Mouse (Mus musculus) intestine, embryonic 16.5 days (tissue): ENCODE measurements around the gene Rps6ka5. TPM values are rescaled to one million over a fixed set of nuclear protein-coding genes. Genes with fewer than 3 reads are reported as not detected.

Source experiments
- ATAC-seq: fragments of 200-750 bp; cut with Nextera tagmentation; 2 replicates; pipeline ENCODE4 v1.8.0; 2017; ENCODE audit warnings: moderate TSS enrichment, moderate library complexity
- H3K27ac ChIP-seq: fragments of 300-500 bp; sonication (generic); 2 replicates; pipeline ENCODE4 v1.5.1; 2014; ENCODE audit warnings: mild to moderate bottlenecking, low read length
- H3K27me3 ChIP-seq: fragments of 300-500 bp; sonication (generic); replicated peaks from 2 replicates; pipeline ENCODE4 v1.6.1; 2014; ENCODE audit warnings: low read length, control low read depth, mixed read lengths; ENCODE audit not compliant: control insufficient read depth, insufficient read depth
- H3K36me3 ChIP-seq: fragments of 300-500 bp; sonication (generic); 2 replicates; pipeline ENCODE4 v1.6.1; 2014; ENCODE audit warnings: low read length, control low read depth; ENCODE audit not compliant: control insufficient read depth, insufficient read depth
- H3K4me1 ChIP-seq: fragments of 300-500 bp; sonication (generic); 2 replicates; pipeline ENCODE4 v1.6.1; 2014; ENCODE audit warnings: low read length, control low read depth, mixed read lengths; ENCODE audit not compliant: control insufficient read depth, insufficient read depth
- H3K4me2 ChIP-seq: fragments of 300-500 bp; sonication (generic); 2 replicates; pipeline ENCODE4 v1.6.1; 2014; ENCODE audit warnings: low read depth, low read length, control low read depth
- H3K4me3 ChIP-seq: fragments of 300-500 bp; sonication (generic); 2 replicates; pipeline ENCODE4 v1.5.1; 2014; ENCODE audit warnings: mild to moderate bottlenecking, low read length
- H3K9ac ChIP-seq: fragments of 300-500 bp; sonication (generic); 2 replicates; pipeline ENCODE4 v1.6.1; 2014; ENCODE audit warnings: low read depth, low read length
- H3K9me3 ChIP-seq: fragments of 300-500 bp; sonication (generic); 2 replicates; pipeline ENCODE4 v1.6.1; 2016; ENCODE audit warnings: low read length, control low read depth; ENCODE audit not compliant: control insufficient read depth
- WGBS: fragments of 180-500 bp; shearing (Covaris S2); extraction: QIAGEN DNeasy Blood & Tissue Kit; methylation state at CpG from one replicate; pipeline ENCODE4 v1.1.7; 2014; 5-methylcytosine and 5-hydroxymethylcytosine counted together
- polyA plus RNA-seq: library from polyadenylated mRNA; unstranded; fragments of >200 nt; fragmentation: Nextera tagmentation; extraction: Ambion mirVana; gene quantifications from 2 replicates; pipeline ENCODE4 v1.2.1, GENCODE M21; 2015

Rps6ka5 gene
- polyA plus RNA-seq, 1 experiment from 2014 or later: 1.9 TPM

DNA sequence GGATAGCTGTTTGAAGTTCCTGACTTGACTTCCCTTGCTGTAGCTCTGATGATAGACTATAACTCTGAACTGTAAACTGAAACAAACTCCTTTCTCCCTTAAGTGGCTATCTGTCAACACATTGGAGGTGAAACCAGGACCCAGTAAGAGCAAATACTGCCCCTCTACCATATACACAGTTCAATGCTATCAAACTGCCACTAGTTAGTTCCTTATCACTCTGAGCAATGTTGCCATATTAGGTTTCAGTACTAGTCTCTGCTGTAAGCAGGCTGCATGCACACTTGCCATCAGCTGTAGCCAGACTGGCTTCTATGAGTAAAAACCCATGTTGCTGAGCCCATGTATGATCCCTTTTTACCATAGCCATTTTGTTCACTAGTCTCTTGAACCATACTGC lies 38.6 kb downstream of the Rps6ka5 start:
- no peak for ATAC-seq
- Histone ChIP-seq H3K4me1 (no peaks in the 10 kb centered on the region), H3K9ac (no peak overlapping the region), H3K4me2 (no peak overlapping the region), H3K4me3 (no peak overlapping the region), H3K27me3 (no peaks in the 10 kb centered on the region), H3K27ac (no peak overlapping the region), H3K36me3 (no peaks in the 10 kb centered on the region), H3K9me3 (no peaks in the 10 kb centered on the region)

DNA sequence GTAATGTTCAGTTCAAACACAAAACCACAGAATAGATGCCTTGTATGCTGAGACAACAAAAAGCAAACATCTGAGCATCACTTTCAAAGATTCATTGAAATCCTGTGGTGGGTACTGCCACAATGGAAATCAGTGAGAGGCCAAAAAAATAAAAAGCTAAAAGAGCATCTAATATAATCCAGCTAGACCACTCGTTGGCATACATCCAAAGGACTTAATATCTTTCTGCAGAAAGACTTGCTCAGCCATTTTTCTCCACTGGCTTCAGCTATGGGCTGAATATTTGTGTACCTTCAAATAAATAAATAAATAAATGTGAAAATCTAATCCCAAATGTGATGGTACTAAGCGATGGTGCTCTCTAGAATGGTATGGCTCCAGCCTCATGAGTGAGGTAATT lies 39.8 kb downstream of the Rps6ka5 start:
- Histone ChIP-seq H3K9me3 (no peaks in the 10 kb centered on the region), H3K27ac (no peak overlapping the region), H3K9ac (no peak overlapping the region), H3K4me1 (no peaks in the 10 kb centered on the region), H3K4me2 (no peak overlapping the region), H3K36me3 (no peaks in the 10 kb centered on the region), H3K27me3 (no peaks in the 10 kb centered on the region), H3K4me3 (no peak overlapping the region)
- WGBS: 80% methylated on average over 2 of the region's 2 CpGs
- ATAC-seq: no peak

GRCm38 (mm10) chr12:100681752-100682151 lies 45.0 kb downstream of the Rps6ka5 start:
- Histone ChIP-seq H3K9ac (no peak overlapping the region), H3K4me1 (no peaks in the 10 kb centered on the region), H3K9me3 (no peaks in the 10 kb centered on the region), H3K27me3 (no peaks in the 10 kb centered on the region), H3K27ac (no peak overlapping the region), H3K4me2 (no peak overlapping the region), H3K4me3 (no peak overlapping the region), H3K36me3 (no peaks in the 10 kb centered on the region)
- ATAC-seq: no peak
- 73% methylated on average over 7 of the region's 7 CpGs for WGBS

- WGBS: 78% methylated on average over 1 of the region's 1 CpGs
Observed at GRCm38 (mm10) chr12:100681241-100681640, 45.5 kb downstream of the Rps6ka5 start.

DNA sequence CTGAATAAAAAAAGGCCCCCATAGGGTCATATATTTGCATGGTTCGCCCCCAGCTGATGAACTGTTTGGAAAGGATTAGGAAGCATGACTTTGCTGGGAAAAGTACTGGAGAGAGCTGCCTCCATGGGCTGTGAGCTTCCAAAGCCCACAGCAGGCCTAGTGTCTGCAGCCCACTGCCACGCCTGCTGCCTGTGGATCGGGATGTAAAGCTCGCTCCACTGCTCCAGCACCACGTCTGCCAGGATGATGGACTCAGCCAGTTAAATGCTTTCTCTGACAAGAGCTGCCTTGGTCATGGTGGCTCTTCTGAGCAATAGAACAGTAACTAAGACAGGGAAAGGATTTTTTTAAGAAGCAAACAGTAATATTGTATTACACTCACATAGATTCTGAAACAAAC lies 46.1 kb downstream of the Rps6ka5 start:
- Histone ChIP-seq H3K27me3 (no peaks in the 10 kb centered on the region), H3K4me1 (no peaks in the 10 kb centered on the region), H3K36me3 (no peaks in the 10 kb centered on the region), H3K9me3 (no peaks in the 10 kb centered on the region), H3K9ac (no peak overlapping the region), H3K27ac (no peak overlapping the region), H3K4me3 (no peak overlapping the region), H3K4me2 (no peak overlapping the region)
- WGBS: 84% methylated on average over 5 of the region's 5 CpGs
- no peak for ATAC-seq

More at GRCm38 (mm10) chr12:100681241-100681640, 45.5 kb downstream of the Rps6ka5 start:
- no peak overlapping the region for H3K27ac ChIP-seq
- no peaks in the 10 kb centered on the region for H3K9me3 ChIP-seq
- no peaks in the 10 kb centered on the region for H3K36me3 ChIP-seq
- no peak overlapping the region for H3K4me3 ChIP-seq
- no peak for ATAC-seq
- no peaks in the 10 kb centered on the region for H3K4me1 ChIP-seq
- no peak overlapping the region for H3K9ac ChIP-seq
- H3K27me3 ChIP-seq: no peaks in the 10 kb centered on the region
- H3K4me2 ChIP-seq: no peak overlapping the region

DNA sequence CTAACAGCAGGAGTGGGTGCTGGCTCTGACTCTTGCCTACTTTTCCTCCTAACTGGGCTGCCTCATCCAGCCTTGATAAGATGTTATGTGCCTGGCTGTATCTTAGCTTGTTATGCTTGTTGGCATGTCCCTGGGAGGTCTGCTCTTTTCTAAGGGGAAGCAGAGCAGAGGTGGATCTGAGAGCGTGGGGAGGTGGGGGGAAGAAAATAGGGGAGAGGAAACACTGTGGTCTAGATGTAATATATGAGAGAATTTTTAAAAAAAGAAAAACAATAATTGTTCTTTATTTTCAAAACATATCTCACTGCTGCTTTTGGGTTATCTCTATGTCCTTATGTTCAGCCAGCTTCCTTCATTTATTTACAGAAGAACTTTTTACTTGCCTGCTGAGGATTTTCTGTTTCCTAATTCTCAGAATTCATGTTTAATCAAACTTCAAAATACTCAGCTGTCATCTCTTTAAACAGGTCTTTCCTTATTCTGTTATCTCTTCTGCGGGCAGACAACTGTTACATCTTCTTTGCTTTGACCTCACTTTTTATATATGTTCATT lies 56.1 kb downstream of the Rps6ka5 start:
- Histone ChIP-seq H3K9ac (no peak overlapping the region), H3K4me2 (no peak overlapping the region), H3K27ac (no peak overlapping the region), H3K4me1 (no peaks in the 10 kb centered on the region), H3K27me3 (no peaks in the 10 kb centered on the region), H3K36me3 (no peaks in the 10 kb centered on the region), H3K4me3 (no peak overlapping the region), H3K9me3 (no peaks in the 10 kb centered on the region)
- ATAC-seq: no peak
- WGBS: 87% methylated on average over 2 of the region's 2 CpGs

DNA sequence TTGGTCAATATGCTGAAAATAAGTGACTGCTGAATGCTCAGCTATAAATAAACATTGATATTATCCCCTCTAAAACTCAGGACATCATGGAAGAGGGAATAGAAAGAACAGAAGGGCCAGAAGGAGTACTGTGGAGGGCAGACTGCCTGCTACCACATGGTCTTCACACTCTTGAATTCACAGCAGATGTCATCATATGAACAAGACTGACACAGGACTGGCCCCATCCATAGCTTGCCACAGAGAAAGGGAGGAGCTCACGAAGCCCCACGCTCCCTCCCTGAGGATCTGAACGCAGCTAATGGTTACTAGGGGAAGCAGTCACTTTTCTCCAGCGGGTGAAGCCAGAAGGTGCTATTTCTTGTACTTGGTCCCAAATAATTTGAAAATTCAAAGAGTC lies 61.5 kb downstream of the Rps6ka5 start:
- Histone ChIP-seq H3K27me3 (no peaks in the 10 kb centered on the region), H3K4me1 (no peaks in the 10 kb centered on the region), H3K36me3 (no peaks in the 10 kb centered on the region), H3K9me3 (no peaks in the 10 kb centered on the region), H3K9ac (no peak overlapping the region), H3K4me2 (no peak overlapping the region), H3K4me3 (no peak overlapping the region), H3K27ac (no peak overlapping the region)
- WGBS: 82% methylated on average over 4 of the region's 4 CpGs
- ATAC-seq: no peak

GRCm38 (mm10) chr12:100660076-100660475 lies 66.7 kb downstream of the Rps6ka5 start:
- Histone ChIP-seq H3K27ac (no peak overlapping the region), H3K4me2 (no peak overlapping the region), H3K4me1 (no peaks in the 10 kb centered on the region), H3K9me3 (no peaks in the 10 kb centered on the region), H3K4me3 (no peak overlapping the region), H3K9ac (no peak overlapping the region), H3K27me3 (no peaks in the 10 kb centered on the region), H3K36me3 (no peaks in the 10 kb centered on the region)
- no peak for ATAC-seq
- 93% methylated on average over 2 of the region's 2 CpGs for WGBS

DNA sequence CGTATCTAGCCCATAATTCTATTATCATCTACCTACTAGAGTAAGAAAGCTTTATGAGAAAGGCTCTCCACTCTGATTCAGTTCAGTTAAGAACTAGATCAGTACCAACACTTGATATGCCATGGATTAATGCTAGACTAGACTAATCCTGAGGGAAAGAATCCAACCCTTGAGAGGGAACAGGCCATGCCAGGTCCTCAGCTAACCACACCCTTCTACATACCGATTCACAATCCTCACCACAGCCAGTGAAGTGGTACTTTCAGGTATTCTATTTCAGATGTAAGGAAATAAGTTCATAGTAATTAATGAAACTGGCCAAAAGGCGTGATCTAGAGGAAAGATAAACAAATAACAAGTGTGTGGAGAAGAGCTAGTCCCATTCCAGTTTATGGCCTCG lies 70.8 kb downstream of the Rps6ka5 start:
- ATAC-seq: no peak
- Histone ChIP-seq H3K27me3 (no peaks in the 10 kb centered on the region), H3K9ac (no peak overlapping the region), H3K9me3 (no peaks in the 10 kb centered on the region), H3K4me3 (no peak overlapping the region), H3K36me3 (no peaks in the 10 kb centered on the region), H3K4me1 (no peaks in the 10 kb centered on the region), H3K4me2 (no peak overlapping the region), H3K27ac (no peak overlapping the region)
- 72% methylated on average over 4 of the region's 4 CpGs for WGBS

GRCm38 (mm10) chr12:100641936-100642335 lies 84.8 kb downstream of the Rps6ka5 start:
- Histone ChIP-seq H3K4me3 (no peak overlapping the region), H3K36me3 (no peaks in the 10 kb centered on the region), H3K27me3 (no peaks in the 10 kb centered on the region), H3K9me3 (no peaks in the 10 kb centered on the region), H3K4me1 (no peaks in the 10 kb centered on the region; the same call in 1 of the 2 replicates), H3K27ac (no peak overlapping the region), H3K9ac (no peak overlapping the region), H3K4me2 (no peak overlapping the region)
- ATAC-seq: no peak
- 68% methylated on average over 1 of the region's 1 CpGs for WGBS
